In the genomic region with DNA sequence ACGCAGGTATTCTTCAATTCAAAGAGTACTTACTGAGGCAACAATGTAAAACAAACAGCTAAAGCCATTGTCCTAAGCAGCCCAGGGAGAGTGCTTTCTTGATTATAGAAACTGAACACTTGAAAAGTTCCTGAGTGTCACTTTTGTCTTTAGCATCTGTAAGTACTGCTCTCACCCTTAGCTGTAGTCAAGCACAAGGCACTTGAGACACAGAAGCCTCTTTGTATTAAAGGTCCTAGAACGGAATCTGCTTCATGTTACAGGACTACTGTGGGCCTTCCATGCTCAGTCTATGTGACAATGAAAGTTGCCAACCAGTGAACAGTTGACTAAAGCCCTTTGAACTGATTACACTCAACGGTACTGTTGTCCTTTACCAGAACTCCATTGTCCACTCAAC, we compare ENCODE assay signal across 19 mouse cellular contexts.
"Had no signal": no experiment of that assay in that cellular context is flagged by ENCODE, and none has a peak within 500 bp of the region (broad histone marks: within the 10 kb centered on the region; RNA-seq: fewer than 3 reads in every experiment).

No protein-coding gene starts in this region.

- H3K9me3 ChIP-seq: liver, embryonic 12.5 days; midbrain, embryonic 10.5 days; midbrain, embryonic 12.5 days; neural tube, embryonic 13.5 days; neural tube, embryonic 15.5 days had no signal

- H3K27me3 ChIP-seq: liver, embryonic 12.5 days; midbrain, embryonic 12.5 days; neural tube, embryonic 13.5 days; neural tube, embryonic 15.5 days had no signal

- H3K9ac ChIP-seq: liver, embryonic 12.5 days; liver, embryonic 14.5 days; midbrain, embryonic 12.5 days; neural tube, embryonic 13.5 days; neural tube, embryonic 15.5 days had no signal

- H3K36me3 ChIP-seq: liver, embryonic 12.5 days; midbrain, embryonic 10.5 days; midbrain, embryonic 12.5 days; neural tube, embryonic 13.5 days; neural tube, embryonic 15.5 days had no signal

- DNase-seq: lung, adult 2 months; lung, postnatal 4 days; midbrain, embryonic 14.5 days; retina, postnatal 1 day; right cerebral cortex, adult 18-20 months; right cerebral cortex, postnatal 25 days; right cerebral cortex, postnatal 4 days; spleen, adult 18-20 months; thymus, adult 18-20 months; thymus, postnatal 14 days; thymus, postnatal 36 days had no signal

- H3K4me1 ChIP-seq: liver, embryonic 12.5 days; midbrain, embryonic 10.5 days; midbrain, embryonic 12.5 days; neural tube, embryonic 13.5 days; neural tube, embryonic 15.5 days had no signal

- H3K27ac ChIP-seq: liver, embryonic 12.5 days; liver, embryonic 14.5 days; midbrain, embryonic 10.5 days; midbrain, embryonic 12.5 days; neural tube, embryonic 13.5 days; neural tube, embryonic 15.5 days had no signal

- H3K4me3 ChIP-seq: liver, embryonic 12.5 days; midbrain, embryonic 10.5 days; midbrain, embryonic 12.5 days; myocyte; neural tube, embryonic 13.5 days; neural tube, embryonic 15.5 days had no signal

- H3K4me2 ChIP-seq: liver, embryonic 12.5 days; midbrain, embryonic 12.5 days; neural tube, embryonic 13.5 days; neural tube, embryonic 15.5 days had no signal

- ATAC-seq: liver, embryonic 12.5 days; midbrain, embryonic 16.5 days had no signal
